Mouse (Mus musculus): ENCODE data around the gene Rpl9-ps1.

Gene Rpl9-ps1

GRCm38 (mm10) chr11:83645521-83645920, at the start of gene Rpl9-ps1:
Gene Rpl9-ps1 (minus strand): TSS chr11:83645621.
- DNase-seq (ENCODE audit: low read depth, low spot score): no peak

GRCm38 (mm10) chr11:83692008-83692407, 46.6 kb upstream of the Rpl9-ps1 start:
- no peak for DNase-seq (ENCODE audit: low read depth, low spot score)

- DNase-seq (ENCODE audit: low read depth, low spot score): no peak
These were observed 44.5 kb upstream of the Rpl9-ps1 start for GRCm38 (mm10) chr11:83689918-83690317.

GRCm38 (mm10) chr11:83675665-83676064, 30.2 kb upstream of the Rpl9-ps1 start:
- no peak for DNase-seq (ENCODE audit: low read depth, low spot score)

- DNase-seq (ENCODE audit: low read depth, low spot score): no peak
These were observed 26.3 kb upstream of the Rpl9-ps1 start for GRCm38 (mm10) chr11:83671743-83672142.

GRCm38 (mm10) chr11:83663532-83663931, 18.1 kb upstream of the Rpl9-ps1 start:
- no peak for DNase-seq (ENCODE audit: low read depth, low spot score)

DNA sequence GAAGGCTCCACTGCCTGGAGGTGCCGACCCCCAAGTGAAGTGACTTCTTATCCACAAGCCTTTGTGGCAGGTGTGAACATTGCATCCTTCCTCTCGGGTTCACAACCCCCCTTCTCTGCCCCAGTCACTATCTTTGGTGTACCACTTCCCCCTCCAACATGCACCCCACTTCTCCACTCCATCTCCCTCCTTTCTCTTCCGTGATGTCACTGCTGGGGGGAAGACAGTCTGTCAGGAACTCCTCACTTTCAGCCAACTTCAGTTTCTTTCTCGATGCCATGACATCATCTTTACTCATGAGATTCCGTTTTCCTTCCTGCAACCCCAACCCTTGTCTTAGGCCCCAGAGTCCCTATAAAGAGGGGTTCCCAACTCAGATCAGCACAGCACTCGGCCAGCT, 16.8 kb upstream of the Rpl9-ps1 start, which contains the start of gene Ccl4:
Gene Ccl4 (plus strand): TSS at position 381 of the 400 bp plus-strand sequence.
- no peak for DNase-seq (ENCODE audit: low read depth, low spot score)

- DNase-seq (ENCODE audit: low read depth, low spot score): no peak
These were observed 13.4 kb upstream of the Rpl9-ps1 start for GRCm38 (mm10) chr11:83658797-83659196.

- DNase-seq (ENCODE audit: low read depth, low spot score): no peak
These were observed 12.1 kb upstream of the Rpl9-ps1 start for GRCm38 (mm10) chr11:83657508-83657907.

GRCm38 (mm10) chr11:83654606-83655005, 9.2 kb upstream of the Rpl9-ps1 start:
- no peak for DNase-seq (ENCODE audit: low read depth, low spot score)

GRCm38 (mm10) chr11:83649305-83649841, 4.0 kb upstream of the Rpl9-ps1 start, which contains the start of gene Ccl3:
Gene Ccl3 (minus strand): TSS chr11:83649355.
- DNase-seq (ENCODE audit: low read depth, low spot score): no peak

DNA sequence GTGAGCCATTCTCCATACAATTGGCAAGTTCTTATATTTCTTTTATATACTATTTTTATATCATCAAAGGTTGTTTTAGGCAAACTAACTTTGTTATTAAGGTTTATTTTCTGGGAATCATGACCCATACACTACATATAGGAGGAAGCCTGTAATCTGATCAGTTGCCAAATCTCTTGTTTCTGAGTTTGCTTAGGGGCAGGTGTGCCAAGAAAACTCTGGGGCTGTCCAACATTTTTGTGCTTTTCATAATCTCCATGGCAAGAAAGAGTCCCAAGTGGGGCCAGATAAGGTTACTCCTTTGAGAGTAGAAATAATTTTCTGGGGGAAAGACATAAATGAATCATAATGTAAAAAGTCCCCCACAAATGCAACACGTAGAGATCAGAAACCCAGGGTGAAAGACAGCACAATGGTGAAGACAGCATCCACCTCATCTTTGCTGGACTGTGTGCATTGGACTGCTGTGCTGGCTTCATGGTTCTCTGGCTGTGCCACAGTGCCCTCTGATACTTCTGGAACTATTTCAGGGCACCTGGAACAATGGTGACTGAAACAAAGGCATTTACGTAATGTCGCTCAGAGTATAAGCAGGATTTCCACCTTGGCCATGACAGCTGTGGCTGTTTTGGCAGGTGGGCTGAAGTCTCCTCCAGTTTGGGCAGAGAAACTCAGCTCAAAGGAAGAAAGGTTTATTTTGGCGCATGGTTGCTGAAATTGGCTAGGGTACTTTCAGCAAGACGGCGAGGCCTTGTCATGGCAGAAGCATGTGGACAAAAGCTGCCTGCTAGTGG, 1.1 kb upstream of the Rpl9-ps1 start:
- no peak for DNase-seq (ENCODE audit: low read depth, low spot score)

DNA sequence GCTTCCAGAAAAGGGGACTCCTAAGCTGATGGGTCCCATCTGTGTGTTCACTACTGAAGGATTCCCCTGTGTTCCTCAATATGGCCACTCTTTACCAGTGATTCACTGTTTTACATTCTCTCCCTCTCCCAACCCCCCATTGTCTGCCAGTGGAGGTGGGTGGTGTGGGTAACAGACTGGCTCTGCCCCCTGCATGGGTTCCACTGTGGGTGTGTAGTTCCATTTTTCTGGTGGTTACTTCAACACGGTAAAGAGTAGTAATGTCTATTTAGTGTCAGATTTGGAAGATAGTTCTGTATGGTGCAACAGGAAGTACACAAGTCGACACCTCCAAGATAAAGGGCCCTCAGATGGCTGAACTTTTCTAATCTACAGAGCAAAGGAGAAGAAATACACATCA, 4.2 kb downstream of the Rpl9-ps1 start:
- no peak for DNase-seq (ENCODE audit: low read depth, low spot score)

DNA sequence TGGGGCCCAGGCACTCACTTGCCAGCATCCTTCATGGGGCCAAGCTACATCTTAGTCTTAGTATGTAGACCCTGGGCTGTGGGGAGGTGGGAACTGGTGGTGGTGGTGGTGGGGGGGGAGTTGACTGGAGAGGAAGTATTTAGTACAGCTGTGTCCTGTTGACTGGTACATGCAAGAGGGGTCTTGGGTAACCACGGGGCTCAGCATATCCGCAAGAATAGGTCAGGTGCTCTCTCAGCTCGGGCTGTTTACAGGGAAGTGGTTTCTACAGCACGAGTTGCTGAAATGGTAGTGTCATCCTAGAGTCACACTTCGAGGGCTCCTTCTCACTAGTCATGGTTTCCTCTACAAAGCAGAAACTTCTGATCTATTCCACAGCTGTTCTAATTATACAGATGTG, 5.3 kb downstream of the Rpl9-ps1 start:
- no peak for DNase-seq (ENCODE audit: low read depth, low spot score)

DNA sequence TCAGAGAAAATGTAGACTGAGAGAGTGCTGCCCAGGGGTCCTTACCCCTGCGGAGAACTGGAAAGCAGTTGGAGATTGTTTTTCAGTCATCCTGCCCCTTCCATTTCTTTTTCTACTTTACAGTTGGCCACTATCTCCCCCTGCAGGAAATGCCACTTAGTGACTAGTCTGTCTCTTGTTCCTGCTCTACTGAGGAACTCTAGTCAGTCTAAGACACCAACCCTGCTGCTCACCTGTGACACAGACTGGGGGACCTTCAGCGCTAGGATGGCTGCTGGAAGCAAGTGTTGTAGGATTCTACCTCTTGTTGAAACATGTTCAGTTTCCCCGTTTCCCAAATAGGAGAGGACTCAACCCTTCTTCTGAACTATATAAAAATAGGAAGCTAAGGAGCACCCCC, 5.9 kb downstream of the Rpl9-ps1 start:
- DNase-seq (ENCODE audit: low read depth, low spot score): no peak

- no peak for DNase-seq (ENCODE audit: low read depth, low spot score)
These were observed 6.5 kb downstream of the Rpl9-ps1 start for GRCm38 (mm10) chr11:83638934-83639333.

DNA sequence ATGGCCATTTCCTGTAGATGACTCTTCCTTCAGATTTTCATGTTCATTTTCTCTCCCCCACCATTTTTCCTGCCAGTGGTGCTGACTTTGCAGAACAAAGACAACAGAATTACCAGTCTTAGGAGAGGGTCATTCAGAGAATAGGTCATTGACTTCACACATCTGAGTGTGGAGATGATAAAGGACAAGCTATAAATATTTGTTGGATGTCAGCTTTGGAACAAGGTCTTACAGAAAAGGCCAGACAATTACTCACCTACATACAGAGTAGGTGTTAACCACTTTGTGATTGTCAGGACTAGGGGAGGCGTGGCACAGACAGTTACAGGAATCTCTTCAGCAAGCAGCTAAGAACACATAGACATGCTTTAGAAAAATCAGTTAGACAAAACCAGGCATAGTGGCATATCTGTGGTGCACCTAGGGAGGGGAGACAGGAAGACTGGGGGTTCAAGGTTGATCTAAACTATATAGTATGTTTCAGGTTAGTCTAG, 8.6 kb downstream of the Rpl9-ps1 start:
- DNase-seq (ENCODE audit: low read depth, low spot score): no peak

DNA sequence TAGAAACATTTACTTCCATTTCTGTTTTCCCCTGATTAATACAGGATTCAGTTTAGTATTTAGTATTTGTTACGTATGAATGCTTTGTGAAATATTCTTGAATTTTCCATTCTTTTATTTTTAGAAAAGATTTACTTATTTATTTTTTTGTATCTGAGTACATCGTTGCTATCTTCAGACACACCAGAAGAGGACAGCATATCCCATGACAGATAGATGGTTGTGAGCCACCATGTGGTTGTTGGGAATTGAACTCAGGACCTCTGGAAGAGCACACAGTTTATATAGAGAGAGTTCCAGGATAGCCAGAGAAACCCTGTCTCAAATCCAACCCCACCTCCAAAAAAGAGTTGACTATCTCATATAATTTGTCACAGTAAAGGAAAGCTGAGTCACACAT, 10.5 kb downstream of the Rpl9-ps1 start:
- no peak for DNase-seq (ENCODE audit: low read depth, low spot score)

DNA sequence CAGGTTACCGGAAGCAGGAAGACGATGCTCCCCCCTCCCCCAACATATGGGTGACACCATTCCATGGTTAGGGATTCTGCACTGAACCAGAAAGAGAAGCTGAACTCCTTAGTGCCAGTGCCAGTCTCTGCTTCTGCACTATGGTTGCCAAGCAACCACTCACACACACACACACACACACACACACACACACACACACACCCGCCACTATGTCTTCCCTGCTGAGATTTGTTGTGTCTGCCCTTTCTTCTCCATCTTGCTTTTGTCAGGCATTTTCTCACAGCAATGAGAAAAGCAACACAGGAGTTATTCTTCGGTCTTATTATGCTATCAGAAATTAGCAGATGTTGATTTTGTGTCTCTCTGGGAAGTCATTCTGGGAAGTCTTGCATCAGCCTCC, 11.0 kb downstream of the Rpl9-ps1 start:
- DNase-seq (ENCODE audit: low read depth, low spot score): no peak

DNA sequence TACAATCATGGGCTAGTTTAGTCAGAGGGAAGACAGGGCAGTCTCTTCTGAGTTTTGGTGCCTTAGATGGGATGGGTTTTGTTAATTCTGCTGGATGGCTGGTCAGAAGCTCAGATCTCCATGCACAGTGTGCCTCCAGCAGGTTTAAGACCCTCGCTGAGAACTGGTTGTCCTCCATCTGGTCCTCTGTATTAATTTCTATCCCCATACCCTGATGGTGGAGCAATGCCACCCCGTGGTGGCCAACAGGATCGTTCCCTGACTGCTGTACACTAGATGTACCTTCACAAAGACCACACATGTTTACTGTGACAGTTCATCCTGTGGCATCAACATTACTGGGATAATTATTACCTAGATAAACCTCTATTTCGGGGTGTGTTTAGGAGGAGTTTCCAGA, 12.7 kb downstream of the Rpl9-ps1 start:
- DNase-seq (ENCODE audit: low read depth, low spot score): no peak

GRCm38 (mm10) chr11:83631065-83631464, 14.4 kb downstream of the Rpl9-ps1 start:
- DNase-seq (ENCODE audit: low read depth, low spot score): no peak

DNA sequence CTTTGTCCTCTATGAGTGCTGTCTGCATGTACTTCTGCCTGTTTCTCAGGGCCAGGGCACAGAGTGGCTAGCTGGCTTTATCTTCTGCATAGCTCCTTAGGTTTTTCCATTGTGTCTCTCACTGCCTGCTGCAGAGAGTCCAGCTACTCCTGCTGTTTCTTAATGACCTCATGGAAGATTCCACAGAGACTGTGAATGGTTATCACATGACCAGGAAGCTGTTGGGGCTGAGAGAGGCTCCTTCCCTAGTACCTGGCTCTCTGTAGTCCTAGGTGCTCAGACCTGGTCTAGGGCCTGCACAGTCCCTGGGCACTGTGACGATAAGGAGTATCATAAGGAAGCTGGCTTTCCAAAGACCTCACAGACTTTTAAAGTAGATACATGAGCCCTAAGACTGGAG, 14.8 kb downstream of the Rpl9-ps1 start:
- no peak for DNase-seq (ENCODE audit: low read depth, low spot score)

GRCm38 (mm10) chr11:83628808-83629207, 16.6 kb downstream of the Rpl9-ps1 start:
- DNase-seq (ENCODE audit: low read depth, low spot score): no peak

Data from WW6 (cell line).